Mouse (Mus musculus) heart, postnatal 14 days (tissue): ENCODE measurements at regions not wholly inside any gene's neighbourhood (a gene's known extent, or its start where the extent isn't known, plus 50 kb on each side); places are given as distances from the start of the nearest gene placed in this dataset.

Experiments
- DNase-seq, 2 experiments: peaks; one replicate each; pipeline ENCODE4 v3.0.0; 2021 to 2022
- intact Hi-C: fragments of 180-260 bp; cut with DNase I; formaldehyde crosslinking; loops from one replicate; pipeline ENCODE4 v1.15.1; 2025

DNA sequence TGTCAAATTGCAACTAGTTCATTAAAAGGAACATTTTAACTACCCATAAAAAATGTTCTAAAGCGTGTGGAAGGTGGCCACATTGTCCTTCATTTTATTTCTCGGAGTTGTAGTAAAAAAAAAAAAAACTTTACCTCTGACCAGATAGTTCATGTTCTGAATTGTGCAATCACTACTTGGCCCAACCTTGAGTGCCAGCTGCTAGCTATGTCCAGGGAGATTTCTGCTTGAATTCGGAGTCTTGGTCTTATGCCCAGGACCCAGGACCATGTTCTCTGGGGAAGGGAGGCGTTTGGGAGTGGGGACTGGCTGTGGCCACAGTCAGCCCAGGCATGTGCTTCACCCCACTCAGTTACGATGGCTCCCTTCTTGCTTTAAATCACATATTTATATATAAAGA, 54.9 kb upstream of the Atp1b3 start:
- no peak for DNase-seq
- intact Hi-C loops, result no loop called here

- peak in 1 of 2 experiments; percentile 14 for DNase-seq
- intact Hi-C loops, result no loop called here
Observed at GRCm38 (mm10) chr9:96415873-96416570, 51.8 kb upstream of the Atp1b3 start.
